Mouse (Mus musculus): ENCODE data around the gene Olfr796. TPM values are rescaled to one million over a fixed set of nuclear protein-coding genes. Genes with fewer than 3 reads are reported as not detected.

Olfr796 gene
- not detected in 2 replicates for polyA plus RNA-seq (2014; fragmentation: Nextera tagmentation; extraction: Ambion mirVana)

- Histone ChIP-seq H3K4me2 (no peak within 1 kb of the TSS), H3K9me3 (ENCODE audit: control insufficient read depth, low read length) (no peaks in the 10 kb centered on the region), H3K4me1 (replicated peaks; ENCODE audit: control insufficient read depth, insufficient read depth, low read length) (no peaks in the 10 kb centered on the region), H3K36me3 (ENCODE audit: control insufficient read depth, insufficient read depth, low read length) (no peaks in the 10 kb centered on the region), H3K27ac (ENCODE audit: low read depth, low read length) (no peak within 1 kb of the TSS), H3K4me3 (ENCODE audit: low read depth, low read length) (no peak within 1 kb of the TSS), H3K27me3 (replicated peaks; ENCODE audit: control insufficient read depth, insufficient read depth, low read length) (no peaks in the 10 kb centered on the region), H3K9ac (ENCODE audit: low read depth, low read length) (no peak within 1 kb of the TSS)
- WGBS = 81% methylated on average over 1 of the region's 1 CpGs
- no peak for DNase-seq (ENCODE audit: low spot score)
- no peak for ATAC-seq (replicated peaks; ENCODE audit: low FRiP score)
These were observed at the start of gene Olfr796 for GRCm38 (mm10) chr10:129612470-129612869. TSS of gene Olfr796 (minus strand) at chr10:129612570.

- H3K27me3 ChIP-seq (replicated peaks; ENCODE audit: control insufficient read depth, insufficient read depth, low read length) = no peaks in the 10 kb centered on the region
- no peak within 1 kb of the TSS for H3K4me3 ChIP-seq (ENCODE audit: low read depth, low read length)
- no peaks in the 10 kb centered on the region for H3K4me1 ChIP-seq (replicated peaks; ENCODE audit: control insufficient read depth, insufficient read depth, low read length)
- no peak for ATAC-seq (replicated peaks; ENCODE audit: low FRiP score)
- no peak within 1 kb of the TSS for H3K4me2 ChIP-seq
- H3K36me3 ChIP-seq (ENCODE audit: control insufficient read depth, insufficient read depth, low read length) = no peaks in the 10 kb centered on the region
- H3K9ac ChIP-seq (ENCODE audit: low read depth, low read length) = no peak within 1 kb of the TSS
- H3K9me3 ChIP-seq (ENCODE audit: control insufficient read depth, low read length) = no peaks in the 10 kb centered on the region
- H3K27ac ChIP-seq (ENCODE audit: low read depth, low read length) = no peak within 1 kb of the TSS
- DNase-seq (ENCODE audit: low spot score) = no peak
These were observed 45.0 kb upstream of the Olfr796 start, which contains the start of gene Olfr800 for GRCm38 (mm10) chr10:129657394-129657793. TSS of gene Olfr800 (plus strand) at chr10:129657694.

- Histone ChIP-seq H3K9ac (ENCODE audit: low read depth, low read length) (no peak overlapping the region), H3K4me3 (ENCODE audit: low read depth, low read length) (no peak overlapping the region), H3K27me3 (replicated peaks; ENCODE audit: control insufficient read depth, insufficient read depth, low read length) (no peaks in the 10 kb centered on the region), H3K27ac (ENCODE audit: low read depth, low read length) (no peak overlapping the region), H3K36me3 (ENCODE audit: control insufficient read depth, insufficient read depth, low read length) (no peaks in the 10 kb centered on the region), H3K9me3 (ENCODE audit: control insufficient read depth, low read length) (no peaks in the 10 kb centered on the region), H3K4me2 (no peak overlapping the region), H3K4me1 (replicated peaks; ENCODE audit: control insufficient read depth, insufficient read depth, low read length) (no peaks in the 10 kb centered on the region)
- ATAC-seq (replicated peaks; ENCODE audit: low FRiP score) (no peak), DNase-seq (ENCODE audit: low spot score) (no peak)
- WGBS = 88% methylated on average over 1 of the region's 1 CpGs
These were observed 39.4 kb upstream of the Olfr796 start for GRCm38 (mm10) chr10:129651763-129652162.

- no peaks in the 10 kb centered on the region for H3K36me3 ChIP-seq (ENCODE audit: control insufficient read depth, insufficient read depth, low read length)
- H3K27me3 ChIP-seq (replicated peaks; ENCODE audit: control insufficient read depth, insufficient read depth, low read length) = no peaks in the 10 kb centered on the region
- H3K9ac ChIP-seq (ENCODE audit: low read depth, low read length) = no peak within 1 kb of the TSS
- 27% methylated on average over 1 of the region's 1 CpGs for WGBS
- H3K27ac ChIP-seq (ENCODE audit: low read depth, low read length) = no peak within 1 kb of the TSS
- ATAC-seq (replicated peaks; ENCODE audit: low FRiP score) = no peak
- DNase-seq (ENCODE audit: low spot score) = no peak
- no peaks in the 10 kb centered on the region for H3K4me1 ChIP-seq (replicated peaks; ENCODE audit: control insufficient read depth, insufficient read depth, low read length)
- no peak within 1 kb of the TSS for H3K4me2 ChIP-seq
- H3K9me3 ChIP-seq (ENCODE audit: control insufficient read depth, low read length) = no peaks in the 10 kb centered on the region
- H3K4me3 ChIP-seq (ENCODE audit: low read depth, low read length) = no peak within 1 kb of the TSS
These were observed 24.8 kb upstream of the Olfr796 start, which contains the start of gene Olfr799 for GRCm38 (mm10) chr10:129637184-129637583. TSS of gene Olfr799 (plus strand) at chr10:129637484.

DNA sequence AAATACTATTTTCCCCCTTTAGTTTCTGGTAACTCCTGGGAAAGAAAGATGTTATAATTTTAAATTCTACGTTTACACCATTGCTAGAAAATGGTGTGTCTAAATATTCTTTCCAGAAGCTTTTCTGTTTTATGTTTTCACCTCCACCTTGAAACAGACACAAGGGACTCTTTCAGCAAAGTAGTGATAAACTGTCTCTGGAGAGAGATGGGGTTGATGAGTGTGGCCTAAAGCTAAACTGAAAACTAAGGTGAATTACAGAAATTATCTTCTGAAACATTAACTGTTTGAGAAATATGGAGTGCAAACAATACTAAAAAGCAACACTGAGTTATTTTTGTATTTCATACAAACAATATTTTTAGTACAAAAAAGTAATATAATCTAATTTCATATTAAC, 15.5 kb upstream of the Olfr796 start, which contains the start of gene Olfr798:
TSS of gene Olfr798 (minus strand) at position 101 of the 400 bp plus-strand sequence.
- Histone ChIP-seq H3K27ac (ENCODE audit: low read depth, low read length) (no peak within 1 kb of the TSS), H3K4me2 (no peak within 1 kb of the TSS), H3K4me3 (ENCODE audit: low read depth, low read length) (no peak within 1 kb of the TSS), H3K9me3 (ENCODE audit: control insufficient read depth, low read length) (no peaks in the 10 kb centered on the region), H3K27me3 (replicated peaks; ENCODE audit: control insufficient read depth, insufficient read depth, low read length) (no peaks in the 10 kb centered on the region), H3K36me3 (ENCODE audit: control insufficient read depth, insufficient read depth, low read length) (no peaks in the 10 kb centered on the region), H3K4me1 (replicated peaks; ENCODE audit: control insufficient read depth, insufficient read depth, low read length) (no peaks in the 10 kb centered on the region), H3K9ac (ENCODE audit: low read depth, low read length) (no peak within 1 kb of the TSS)
- no peak for ATAC-seq (replicated peaks; ENCODE audit: low FRiP score)
- WGBS = 66% methylated on average over 1 of the region's 1 CpGs
- DNase-seq (ENCODE audit: low spot score) = no peak

DNA sequence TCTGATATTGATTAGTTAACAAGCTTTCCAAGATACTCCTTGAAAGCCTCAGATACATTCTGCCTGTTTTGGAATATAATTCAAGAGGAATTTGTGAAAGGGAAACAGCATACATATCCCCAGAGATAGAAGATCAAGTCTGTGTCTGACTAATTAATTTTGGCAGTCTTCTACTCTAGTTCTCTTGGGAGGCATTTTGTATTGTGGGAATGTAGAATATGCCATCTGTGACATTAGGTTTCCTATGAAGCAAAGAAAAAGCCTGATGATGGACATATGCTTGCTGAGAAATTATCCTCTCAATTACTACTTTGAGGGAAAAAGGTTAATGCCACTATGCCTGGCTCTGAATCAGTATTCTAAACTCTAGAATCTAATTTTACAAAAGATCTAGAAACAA, 10.9 kb upstream of the Olfr796 start:
- Histone ChIP-seq H3K9ac (ENCODE audit: low read depth, low read length) (no peak overlapping the region), H3K4me2 (no peak overlapping the region), H3K4me3 (ENCODE audit: low read depth, low read length) (no peak overlapping the region), H3K36me3 (ENCODE audit: control insufficient read depth, insufficient read depth, low read length) (no peaks in the 10 kb centered on the region), H3K9me3 (ENCODE audit: control insufficient read depth, low read length) (no peaks in the 10 kb centered on the region), H3K27me3 (replicated peaks; ENCODE audit: control insufficient read depth, insufficient read depth, low read length) (no peaks in the 10 kb centered on the region), H3K4me1 (replicated peaks; ENCODE audit: control insufficient read depth, insufficient read depth, low read length) (no peaks in the 10 kb centered on the region), H3K27ac (ENCODE audit: low read depth, low read length) (no peak overlapping the region)
- DNase-seq (ENCODE audit: low spot score) (no peak), ATAC-seq (replicated peaks; ENCODE audit: low FRiP score) (no peak)

DNA sequence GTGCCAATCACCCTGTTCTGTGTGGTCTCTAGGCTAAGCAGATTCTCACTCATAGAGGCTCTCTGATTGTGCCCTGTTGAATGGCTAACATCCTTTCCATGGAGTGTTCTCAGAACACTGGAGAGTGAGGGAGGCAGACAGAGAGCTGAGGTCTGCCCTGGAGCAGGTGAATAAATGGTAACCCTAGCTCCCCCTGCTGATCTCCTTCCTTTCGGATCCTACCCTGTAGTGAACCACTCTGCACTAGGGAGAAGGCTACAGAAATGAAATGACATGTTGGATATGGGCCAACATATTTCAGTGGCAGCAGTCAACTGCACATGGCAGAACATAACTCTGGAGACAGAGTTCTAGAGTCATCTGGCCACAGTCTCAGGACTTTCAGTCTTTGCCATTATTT, 9.4 kb upstream of the Olfr796 start:
- Histone ChIP-seq H3K4me3 (ENCODE audit: low read depth, low read length) (no peak overlapping the region), H3K4me2 (no peak overlapping the region), H3K9me3 (ENCODE audit: control insufficient read depth, low read length) (no peaks in the 10 kb centered on the region), H3K4me1 (replicated peaks; ENCODE audit: control insufficient read depth, insufficient read depth, low read length) (no peaks in the 10 kb centered on the region), H3K36me3 (ENCODE audit: control insufficient read depth, insufficient read depth, low read length) (no peaks in the 10 kb centered on the region), H3K9ac (ENCODE audit: low read depth, low read length) (no peak overlapping the region), H3K27me3 (replicated peaks; ENCODE audit: control insufficient read depth, insufficient read depth, low read length) (no peaks in the 10 kb centered on the region), H3K27ac (ENCODE audit: low read depth, low read length) (no peak overlapping the region)
- ATAC-seq (replicated peaks; ENCODE audit: low FRiP score) = no peak; the same call in 1 of the 2 replicates
- no peak for DNase-seq (ENCODE audit: low spot score)
- WGBS = 15% methylated on average over 1 of the region's 1 CpGs

DNA sequence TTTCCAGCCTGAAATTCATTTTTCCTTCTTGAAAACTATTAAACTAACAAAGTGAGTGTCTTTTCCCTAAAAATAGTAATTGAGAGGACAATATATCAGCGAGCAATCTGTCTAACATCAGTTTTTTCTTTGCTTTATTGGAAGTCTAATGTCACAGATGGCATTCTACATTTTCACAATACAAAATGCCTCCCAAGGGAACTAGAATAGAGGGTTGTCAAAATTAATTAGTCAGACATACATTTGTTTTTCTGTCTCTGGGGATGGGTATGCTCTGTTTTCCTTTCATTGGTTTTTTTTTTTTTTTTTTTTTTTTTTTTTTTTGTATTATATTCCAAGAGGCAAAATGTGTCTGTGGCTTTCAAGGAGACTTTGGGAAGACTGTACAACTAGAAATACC, 35.3 kb downstream of the Olfr796 start:
- ATAC-seq (replicated peaks; ENCODE audit: low FRiP score) (no peak), DNase-seq (ENCODE audit: low spot score) (no peak)
- H3K4me3 ChIP-seq (ENCODE audit: low read depth, low read length) = no peak overlapping the region
- WGBS = 62% methylated on average over 1 of the region's 1 CpGs
- no peaks in the 10 kb centered on the region for H3K27me3 ChIP-seq (replicated peaks; ENCODE audit: control insufficient read depth, insufficient read depth, low read length)
- no peaks in the 10 kb centered on the region for H3K9me3 ChIP-seq (ENCODE audit: control insufficient read depth, low read length)
- no peaks in the 10 kb centered on the region for H3K4me1 ChIP-seq (replicated peaks; ENCODE audit: control insufficient read depth, insufficient read depth, low read length)
- no peaks in the 10 kb centered on the region for H3K36me3 ChIP-seq (ENCODE audit: control insufficient read depth, insufficient read depth, low read length)
- no peak overlapping the region for H3K4me2 ChIP-seq
- no peak overlapping the region for H3K27ac ChIP-seq (ENCODE audit: low read depth, low read length)
- H3K9ac ChIP-seq (ENCODE audit: low read depth, low read length) = no peak overlapping the region

DNA sequence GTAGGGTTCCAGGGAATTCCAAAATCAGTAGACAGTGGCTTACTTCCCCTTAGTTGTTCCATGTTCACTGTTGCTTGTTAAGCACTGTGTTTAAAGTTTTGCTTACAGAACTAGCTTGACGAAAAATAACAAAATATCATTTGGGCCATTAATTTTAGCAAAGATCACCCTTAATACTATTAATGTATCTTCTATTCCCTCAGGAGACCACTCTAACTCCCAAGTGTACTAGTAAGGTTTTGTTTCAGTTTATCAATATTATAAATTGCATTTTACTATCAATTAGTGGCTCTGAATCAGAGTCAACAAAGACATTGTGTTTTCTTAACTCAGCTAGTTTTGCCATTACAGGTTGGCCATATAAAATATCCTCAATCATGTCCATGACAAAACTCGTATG, 45.0 kb downstream of the Olfr796 start, which contains the start of gene Olfr794:
TSS of gene Olfr794 (plus strand) at position 301 of the 400 bp plus-strand sequence.
- DNase-seq (ENCODE audit: low spot score) = no peak
- no peak within 1 kb of the TSS for H3K27ac ChIP-seq (ENCODE audit: low read depth, low read length)
- H3K4me3 ChIP-seq (ENCODE audit: low read depth, low read length) = no peak within 1 kb of the TSS
- H3K4me2 ChIP-seq = no peak within 1 kb of the TSS
- no peak for ATAC-seq (replicated peaks; ENCODE audit: low FRiP score)
- no peaks in the 10 kb centered on the region for H3K36me3 ChIP-seq (ENCODE audit: control insufficient read depth, insufficient read depth, low read length)
- WGBS = 75% methylated on average over 2 of the region's 2 CpGs
- H3K4me1 ChIP-seq (replicated peaks; ENCODE audit: control insufficient read depth, insufficient read depth, low read length) = no peaks in the 10 kb centered on the region
- no peaks in the 10 kb centered on the region for H3K9me3 ChIP-seq (ENCODE audit: control insufficient read depth, low read length)
- H3K27me3 ChIP-seq (replicated peaks; ENCODE audit: control insufficient read depth, insufficient read depth, low read length) = no peaks in the 10 kb centered on the region
- no peak within 1 kb of the TSS for H3K9ac ChIP-seq (ENCODE audit: low read depth, low read length)
